Mouse (Mus musculus) cerebellum, postnatal 4 days (tissue): ENCODE data around the gene Itch.
A peak's percentile ranks its signal among the peaks of the same experiment; 100 is the strongest.
"Not testable (repeated sequence)": the region's sequence is repeated elsewhere in the genome, so short reads cannot be mapped to it uniquely, and the experiment has no call there.

Experiments used
- DNase-seq, 2 experiments: peaks; one replicate each; pipeline ENCODE4 v3.0.0; 2022; ENCODE audit warnings: low spot score in 2 of 2, mixed read lengths in 1 of 2

Gene Itch

DNA sequence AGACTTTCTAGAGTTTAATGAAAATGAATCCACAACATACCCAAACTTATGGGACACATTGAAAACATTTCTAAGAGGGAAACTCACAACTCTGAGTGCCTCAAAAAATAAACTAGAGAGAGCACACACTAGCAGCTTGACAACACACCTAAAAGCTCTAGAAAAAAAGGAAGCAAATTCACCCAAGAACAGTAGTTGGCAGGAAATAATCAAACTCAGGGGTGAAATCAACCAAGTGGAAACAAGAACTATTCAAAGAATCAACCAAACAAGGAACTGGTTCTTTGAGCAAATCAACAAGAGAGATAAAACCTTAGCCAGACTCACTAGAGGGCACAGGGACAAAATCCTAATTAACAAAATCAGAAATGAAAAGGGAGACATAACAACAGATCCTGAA is 16.0 kb downstream of the Itch start:
- DNase-seq, result not testable (repeated sequence)

DNA sequence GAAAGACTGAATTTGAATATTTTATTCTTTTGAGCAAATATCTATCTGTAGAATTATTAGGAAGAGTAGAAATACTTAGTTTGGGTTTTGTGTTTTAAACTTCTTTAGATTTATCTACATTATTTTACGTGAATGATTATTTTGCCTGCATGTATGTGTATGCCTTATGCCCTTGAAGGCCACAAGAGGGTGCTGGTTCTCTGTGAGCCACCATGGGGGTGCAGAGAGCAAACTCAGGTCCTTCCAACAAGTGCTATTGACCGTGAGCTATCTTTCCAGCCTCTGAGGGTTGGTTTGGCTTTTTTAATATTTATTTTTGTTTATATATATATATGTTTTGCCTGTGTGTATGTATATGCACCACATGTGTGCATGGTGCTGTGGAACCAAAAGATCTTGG is 74.1 kb downstream of the Itch start:
- no peak for DNase-seq

GRCm38 (mm10) chr2:155223145-155223544 is 89.8 kb downstream of the Itch start:
- no peak for DNase-seq

GRCm38 (mm10) chr2:155224721-155225120 is 91.4 kb downstream of the Itch start:
- DNase-seq, result no peak

- no peak for DNase-seq
These were observed 102.5 kb downstream of the Itch start for GRCm38 (mm10) chr2:155235746-155236361.

DNA sequence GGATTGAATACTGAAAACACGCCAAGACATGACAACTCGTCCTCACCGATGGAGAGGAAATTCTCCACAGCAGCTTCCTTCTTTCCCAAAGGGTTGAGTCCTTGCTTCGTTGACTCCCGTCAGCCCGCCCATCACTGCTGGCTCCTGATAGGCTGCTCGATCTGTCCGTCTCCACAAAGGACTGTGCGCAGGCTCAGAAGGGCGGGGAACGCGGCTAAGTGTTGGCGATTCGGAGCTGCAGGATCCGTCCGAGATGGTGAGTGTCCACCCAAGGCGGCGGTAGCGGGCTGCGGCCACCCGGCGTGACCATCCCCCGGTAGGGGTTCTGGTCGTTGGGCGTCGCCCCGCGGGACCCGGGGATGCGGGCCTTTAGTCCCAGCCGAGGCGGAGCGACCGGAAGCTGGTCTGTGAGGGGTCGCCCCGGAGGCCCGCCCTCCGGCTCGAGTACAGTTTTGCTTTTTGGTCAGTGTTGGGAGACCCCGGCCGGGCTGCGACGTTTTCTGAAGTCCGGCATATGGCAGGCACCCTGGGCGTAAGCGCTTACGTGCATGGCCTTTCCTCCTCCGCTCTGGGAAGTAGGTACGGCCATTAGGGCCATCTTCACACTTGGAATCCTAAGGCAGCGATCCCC is 103.2 kb downstream of the Itch start, which contains the start of gene Dynlrb1:
Dynlrb1 (plus strand) TSS at position 172 of the 631 bp plus-strand sequence.
- DNase-seq, result peak; percentile 99 to 100

DNA sequence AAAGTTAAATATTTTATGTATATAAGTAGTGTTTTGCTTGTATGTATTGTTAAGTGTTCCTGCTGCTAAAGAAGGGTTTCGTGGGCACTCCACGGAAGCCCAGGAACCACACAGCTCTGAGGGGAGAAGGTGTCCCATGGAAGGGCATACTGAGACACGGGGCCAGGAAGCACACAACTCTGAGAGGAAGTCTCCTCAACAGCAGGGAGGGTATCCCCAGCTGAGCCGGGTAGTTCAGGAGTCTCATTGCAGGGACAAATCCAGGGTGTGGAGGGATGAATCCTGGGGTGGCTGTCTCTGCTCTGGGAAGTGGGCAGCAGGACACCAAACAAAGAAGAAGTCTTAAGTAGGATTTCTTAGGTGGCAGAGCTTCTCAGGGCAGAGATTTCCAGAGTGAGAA is 104.0 kb downstream of the Itch start:
- no peak for DNase-seq

DNA sequence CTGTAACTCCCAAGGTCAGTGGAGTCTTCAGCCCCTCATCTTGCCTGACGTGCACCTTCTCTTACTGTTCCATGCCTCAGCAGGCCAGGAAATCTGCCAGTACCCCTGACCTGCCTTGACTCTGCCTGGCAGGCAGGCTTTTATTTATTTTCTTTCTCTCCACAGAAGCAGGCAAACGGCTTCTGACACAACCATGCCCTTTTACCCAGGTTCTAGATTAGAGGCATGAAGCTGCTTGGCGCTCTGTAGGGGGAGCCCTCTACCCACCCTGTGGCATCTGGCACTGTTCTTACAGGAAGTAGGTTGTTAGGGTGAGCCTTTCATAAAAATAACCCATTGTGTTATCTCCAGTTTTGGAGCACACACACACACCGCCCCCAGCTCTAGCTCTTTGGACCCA is 107.6 kb downstream of the Itch start:
- DNase-seq, result no peak

- no peak for DNase-seq
These were observed 109.1 kb downstream of the Itch start for GRCm38 (mm10) chr2:155242296-155242855.

DNA sequence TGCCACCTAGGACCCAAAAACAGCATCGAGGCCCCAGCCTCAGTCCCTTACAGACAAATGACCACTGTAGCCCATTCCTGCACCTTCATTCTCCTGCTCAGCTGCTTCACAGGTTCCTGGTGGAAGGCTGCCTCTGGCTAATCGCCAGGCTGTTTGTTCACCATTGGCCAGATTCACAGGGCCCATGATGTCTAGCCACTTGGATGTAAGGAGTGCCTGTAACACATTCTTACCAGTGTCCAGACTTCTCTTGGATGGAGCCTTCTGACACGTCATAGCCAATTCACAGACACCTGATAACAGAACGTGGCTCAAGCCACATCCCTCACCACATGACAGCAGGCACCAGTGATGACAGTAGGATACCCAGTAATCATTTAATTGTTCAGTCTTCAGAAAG is 112.9 kb downstream of the Itch start:
- DNase-seq, result no peak

- DNase-seq, result no peak
These were observed 114.9 kb downstream of the Itch start for GRCm38 (mm10) chr2:155248206-155248605.

- DNase-seq, result no peak
These were observed 115.4 kb downstream of the Itch start for GRCm38 (mm10) chr2:155248718-155249117.

GRCm38 (mm10) chr2:155249588-155249987 is 116.3 kb downstream of the Itch start:
- DNase-seq, result no peak

- DNase-seq, result no peak
These were observed 132.2 kb downstream of the Itch start for GRCm38 (mm10) chr2:155265526-155265925.

DNA sequence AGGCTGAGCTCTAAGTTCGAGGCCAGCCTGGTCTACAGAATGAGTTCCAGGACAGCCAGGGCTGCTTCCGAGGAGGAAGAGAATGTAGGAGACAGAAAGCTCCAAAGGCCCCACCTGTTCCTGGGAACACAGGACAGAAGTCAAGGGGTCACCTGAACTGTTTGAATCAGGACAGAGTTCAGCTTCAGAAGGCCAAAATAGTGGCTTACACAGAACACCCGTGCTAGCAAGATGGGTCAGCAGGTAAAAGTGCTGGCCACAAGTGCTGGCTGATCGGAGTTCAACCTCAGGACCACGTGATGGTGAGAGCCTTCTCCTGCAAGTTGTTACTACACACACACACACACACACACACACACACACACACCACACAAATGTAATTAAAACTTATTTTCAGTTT is 133.6 kb downstream of the Itch start:
- DNase-seq, result no peak

DNA sequence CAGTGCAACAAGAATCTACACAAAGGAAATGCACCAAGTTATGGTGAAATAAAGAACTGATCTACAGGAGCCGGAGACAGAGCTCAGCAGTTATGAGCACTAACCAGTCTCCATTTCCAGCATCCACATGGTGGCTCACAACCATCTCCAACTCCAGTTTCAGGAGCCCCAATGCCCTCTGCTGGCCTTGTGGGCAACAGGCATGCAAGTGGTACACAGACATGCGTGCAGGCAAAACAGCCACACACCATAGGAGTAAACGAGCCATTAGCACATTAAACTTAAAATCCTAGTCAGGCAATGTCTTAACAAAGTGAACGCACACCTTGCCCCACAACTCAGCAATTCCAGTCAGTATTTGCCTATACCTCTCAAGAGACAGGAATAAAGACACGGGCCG is 138.6 kb downstream of the Itch start:
- DNase-seq, result no peak

- no peak for DNase-seq
These were observed 139.3 kb downstream of the Itch start for GRCm38 (mm10) chr2:155272396-155273170.

- DNase-seq, result no peak
These were observed 140.3 kb downstream of the Itch start for GRCm38 (mm10) chr2:155273603-155274002.

DNA sequence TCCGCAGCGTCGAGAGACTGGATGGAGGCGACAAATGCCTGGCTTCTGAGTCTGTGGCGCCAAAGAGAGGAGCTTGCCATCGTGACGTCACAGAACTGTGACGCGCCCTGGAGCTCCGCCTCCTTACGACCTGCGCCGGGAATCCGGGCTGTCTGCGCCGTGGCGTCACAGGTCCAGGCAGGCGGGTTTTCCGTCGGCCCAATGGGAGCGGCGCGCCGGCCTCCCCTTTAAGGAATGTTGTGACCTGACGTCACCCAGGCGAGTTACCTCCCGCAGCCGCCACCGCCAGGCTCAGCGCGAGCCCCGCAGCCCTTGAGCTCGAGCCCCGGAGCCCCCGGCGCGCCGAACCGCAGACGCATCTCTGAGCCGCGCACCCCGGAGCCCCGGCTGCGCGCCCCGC is 142.9 kb downstream of the Itch start, which contains the start of gene Map1lc3a:
Map1lc3a (plus strand) TSS at position 103 of the 400 bp plus-strand sequence.
- peak; percentile 97 to 98 for DNase-seq
